Comparison of ENCODE assay signal across 8 mouse cellular contexts in the genomic region with DNA sequence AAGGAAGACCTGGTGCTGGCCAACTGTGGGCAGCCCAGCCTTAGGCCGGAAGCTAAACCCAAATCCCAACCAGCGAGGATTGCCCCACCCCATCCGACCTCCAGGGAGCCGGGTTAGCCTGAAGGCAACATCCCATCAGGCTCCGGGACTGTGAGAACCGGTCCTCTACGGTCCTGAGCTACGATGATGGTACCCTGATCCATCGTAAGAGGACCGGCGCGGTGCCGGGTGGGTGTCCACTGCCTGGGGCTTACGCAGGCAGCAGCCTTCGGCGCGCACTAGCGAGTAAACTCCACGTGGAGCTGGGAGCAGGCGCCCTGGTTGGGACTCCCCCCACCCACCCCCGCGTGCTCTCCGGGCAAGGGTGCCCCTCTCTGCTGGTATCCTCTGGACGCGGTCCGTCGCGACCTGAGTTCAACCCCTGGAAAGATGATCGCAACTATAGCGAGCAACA. TPM values are rescaled to one million over a fixed set of nuclear protein-coding genes. Genes with fewer than 3 reads are reported as not detected.
DNase-seq lines count a peak whose midpoint lies in the region; ATAC-seq lines count a peak whose summit lies in the region.

No protein-coding gene starts in this region.

- no peak overlapping the region for H3K9ac ChIP-seq in kidney, embryonic 16.5 days (replicated peaks; ENCODE audit: low read length)
- no peak overlapping the region for H3K9ac ChIP-seq in embryonic facial prominence, embryonic 12.5 days
- H3K9ac ChIP-seq in midbrain, embryonic 11.5 days (ENCODE audit: low read length), result 0 out of 2 replicates have a peak overlapping the region, but pooled peaks have one; percentile 30

- no peaks in the 10 kb centered on the region for H3K9me3 ChIP-seq in kidney, embryonic 16.5 days (ENCODE audit: low read length)
- no peaks in the 10 kb centered on the region for H3K9me3 ChIP-seq in embryonic facial prominence, embryonic 12.5 days
- H3K9me3 ChIP-seq in midbrain, embryonic 11.5 days (ENCODE audit: control insufficient read depth, low read length), result no peaks in the 10 kb centered on the region

- H3K27me3 ChIP-seq in kidney, embryonic 16.5 days (ENCODE audit: insufficient read depth, low read length), result peaks cover 84% of the 10 kb centered on the region
- H3K27me3 ChIP-seq in embryonic facial prominence, embryonic 12.5 days, result peaks cover 78% of the 10 kb centered on the region
- H3K27me3 ChIP-seq in midbrain, embryonic 11.5 days (ENCODE audit: control insufficient read depth, insufficient read depth, low read length), result peaks cover 89% of the 10 kb centered on the region

- H3K4me3 ChIP-seq in kidney, embryonic 16.5 days (ENCODE audit: low read length), result 0 out of 2 replicates have a peak overlapping the region, but pooled peaks have one; percentile 4
- H3K4me3 ChIP-seq in embryonic facial prominence, embryonic 12.5 days, result peak overlapping the region; percentile 12; the same call in 1 of the 2 replicates
- H3K4me3 ChIP-seq in midbrain, embryonic 11.5 days (ENCODE audit: low read depth, low read length), result peak overlapping the region; percentile 15; the same call in 1 of the 2 replicates

- 1% methylated on average over 30 of the region's 30 CpGs for WGBS in kidney, embryonic 16.5 days
- under 1% methylated on average over 30 of the region's 30 CpGs for WGBS in embryonic facial prominence, embryonic 12.5 days
- under 1% methylated on average over 30 of the region's 30 CpGs for WGBS in midbrain, embryonic 11.5 days

- H3K36me3 ChIP-seq in kidney, embryonic 16.5 days (ENCODE audit: insufficient read depth, low read length), result no peaks in the 10 kb centered on the region
- no peaks in the 10 kb centered on the region for H3K36me3 ChIP-seq in embryonic facial prominence, embryonic 12.5 days
- no peaks in the 10 kb centered on the region for H3K36me3 ChIP-seq in midbrain, embryonic 11.5 days (ENCODE audit: control insufficient read depth, insufficient read depth, low read length)

- ATAC-seq in kidney, embryonic 16.5 days (ENCODE audit: low FRiP score, low TSS enrichment), result peak; percentile 46
- ATAC-seq in embryonic facial prominence, embryonic 12.5 days (ENCODE audit: insufficient number of reproducible peaks, insufficient read depth, low FRiP score, low TSS enrichment), result no peak
- 0 out of 2 replicates have a peak, but pooled peaks have one; percentile 17 for ATAC-seq in granulocyte monocyte progenitor cell, adult 5-6 weeks (replicated peaks; ENCODE audit: poor library complexity, severe bottlenecking)
- peak; percentile 61; the same call in 1 of the 2 replicates for ATAC-seq in midbrain, embryonic 11.5 days (ENCODE audit: low FRiP score)

- H3K27ac ChIP-seq in kidney, embryonic 16.5 days (ENCODE audit: low read length), result no peak overlapping the region
- H3K27ac ChIP-seq in embryonic facial prominence, embryonic 12.5 days, result no peak overlapping the region
- H3K27ac ChIP-seq in midbrain, embryonic 11.5 days (ENCODE audit: low read depth, low read length), result peak overlapping the region; percentile 35; the same call in 1 of the 2 replicates

- H3K4me1 ChIP-seq in kidney, embryonic 16.5 days (ENCODE audit: insufficient read depth, low read length), result no peaks in the 10 kb centered on the region
- H3K4me1 ChIP-seq in embryonic facial prominence, embryonic 12.5 days, result 0 out of 2 replicates have a peak, but pooled peaks cover 9% of the 10 kb centered on the region
- H3K4me1 ChIP-seq in midbrain, embryonic 11.5 days (ENCODE audit: control insufficient read depth, insufficient read depth, low read length), result peaks cover 8% of the 10 kb centered on the region

- no peak for DNase-seq in kidney, postnatal 25 days
- DNase-seq in midbrain, embryonic 11.5 days (ENCODE audit: low spot score, missing footprints), result peak; percentile 95
- no peak for DNase-seq in thymus, postnatal 10 days (ENCODE audit: low spot score in 2 of 2)
- DNase-seq in spleen, adult 18-20 months, result no peak
- DNase-seq in adrenal gland, adult 2 months, result no peak

- H3K4me2 ChIP-seq in kidney, embryonic 16.5 days (replicated peaks; ENCODE audit: low read depth, low read length), result no peak overlapping the region; the same call in 1 of the 2 replicates
- H3K4me2 ChIP-seq in embryonic facial prominence, embryonic 12.5 days (replicated peaks), result peak overlapping the region; percentile 35
- peak overlapping the region; percentile 41 for H3K4me2 ChIP-seq in midbrain, embryonic 11.5 days

RNA-seq across cellular contexts. Expression of gene Nkx2-1, which starts 16.9 kb away (rescaled TPM):
- polyA plus RNA-seq in kidney, embryonic 16.5 days (2015; fragmentation: Nextera tagmentation; extraction: Ambion mirVana), result 1.4 TPM in 1 of 2 replicates, not detected in the other
- 1.6 and 4.4 TPM in 2 replicates for polyA plus RNA-seq in embryonic facial prominence, embryonic 12.5 days (2016; fragmentation: Nextera tagmentation; extraction: Ambion mirVana)
- total RNA-seq in granulocyte monocyte progenitor cell, adult 5-6 weeks (2014; fragmentation: Nextera tagmentation), result not detected in 2 replicates
- total RNA-seq in granulocyte monocyte progenitor cell, adult 5-6 weeks (2017), result not detected in 2 replicates
- 5.6 and 7.0 TPM in 2 replicates for polyA plus RNA-seq in midbrain, embryonic 11.5 days (2014; fragmentation: Nextera tagmentation; extraction: Ambion mirVana)
- total RNA-seq in adrenal gland, adult 2 months (2021), result not detected
- not detected in 2 replicates for polyA plus RNA-seq in adrenal gland, adult 2 months (2012; rRNA removed)
